Mouse (Mus musculus): ENCODE data around the gene Gm17387.

DNA sequence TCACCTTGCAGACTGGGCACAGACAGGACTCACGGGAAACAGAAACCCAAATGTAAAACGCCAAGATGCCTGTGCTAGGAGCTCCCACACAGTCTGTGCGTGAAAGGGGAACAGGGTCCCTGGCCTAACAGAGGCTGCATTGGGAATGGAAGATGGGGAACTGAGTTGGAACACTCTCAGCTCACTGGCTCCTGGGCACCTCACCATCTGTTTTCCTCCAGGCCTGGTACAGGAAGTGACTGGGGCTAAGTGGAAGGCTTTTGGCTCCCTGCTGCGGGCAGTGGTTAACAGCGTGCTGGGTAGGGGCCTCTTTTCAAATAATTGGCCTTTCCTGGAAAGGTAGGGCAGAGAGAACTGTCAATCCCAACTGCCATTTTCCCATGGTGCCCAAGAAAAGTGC, 38.3 kb upstream of the Gm17387 start:
- TF ChIP-seq GATA1 (IDR thresholded peaks at IDR 0.05; ENCODE audit: low read length), result no peak
- no peak for TF ChIP-seq TAL1 (IDR thresholded peaks at IDR 0.05; ENCODE audit: low read length)

All from erythroblast, embryonic 14.5 days (primary cell).